Mouse (Mus musculus): ENCODE measurements around the gene Pold3.

Pold3 gene

DNA sequence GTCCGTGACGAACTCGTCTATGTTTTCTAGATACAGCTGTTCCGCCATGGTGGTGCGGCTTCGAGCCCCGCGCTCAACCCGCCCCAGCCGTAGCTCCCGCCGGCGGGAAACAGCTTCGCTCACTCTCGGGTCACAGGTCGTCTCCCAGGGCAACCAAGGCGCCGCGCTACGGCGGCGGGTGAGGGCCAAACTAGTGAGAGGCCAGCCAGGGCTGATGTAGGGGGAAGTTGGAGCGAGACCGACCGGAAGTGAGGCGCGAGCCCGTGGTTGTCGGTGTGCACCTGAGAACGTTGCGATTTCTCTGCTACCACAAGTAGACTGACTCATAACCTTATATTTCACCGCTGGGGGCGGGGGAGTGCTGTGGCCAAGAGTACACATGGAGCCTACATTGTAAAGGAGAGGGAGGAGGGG is at the start of gene Pold3:
Pold3 (minus strand) TSS at position 190 of the 414 bp plus-strand sequence.
- DNase-seq (ENCODE audit: extremely low spot score, low read depth, low spot score): peak; percentile 98

DNA sequence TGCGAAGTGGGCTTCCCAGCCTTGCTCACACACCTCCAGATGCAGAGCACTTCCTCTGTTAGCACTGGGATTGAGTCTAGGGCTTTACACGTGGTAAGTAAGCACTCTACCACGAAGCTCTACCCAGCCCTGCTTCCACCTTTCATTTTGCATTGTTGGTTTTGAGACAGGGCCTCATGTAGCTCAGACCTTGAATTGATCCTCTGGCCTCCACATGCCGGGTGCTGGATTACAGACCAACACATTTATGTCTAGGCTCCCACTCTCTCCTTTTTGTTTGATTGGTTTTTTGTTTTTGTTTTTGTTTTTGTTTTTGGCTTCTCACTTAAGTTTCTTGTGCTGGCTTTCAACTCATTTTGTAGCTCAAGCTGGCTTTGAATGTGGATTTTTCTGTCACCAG is 49.4 kb upstream of the Pold3 start:
- no peak for DNase-seq (ENCODE audit: extremely low spot score, low read depth, low spot score)

DNA sequence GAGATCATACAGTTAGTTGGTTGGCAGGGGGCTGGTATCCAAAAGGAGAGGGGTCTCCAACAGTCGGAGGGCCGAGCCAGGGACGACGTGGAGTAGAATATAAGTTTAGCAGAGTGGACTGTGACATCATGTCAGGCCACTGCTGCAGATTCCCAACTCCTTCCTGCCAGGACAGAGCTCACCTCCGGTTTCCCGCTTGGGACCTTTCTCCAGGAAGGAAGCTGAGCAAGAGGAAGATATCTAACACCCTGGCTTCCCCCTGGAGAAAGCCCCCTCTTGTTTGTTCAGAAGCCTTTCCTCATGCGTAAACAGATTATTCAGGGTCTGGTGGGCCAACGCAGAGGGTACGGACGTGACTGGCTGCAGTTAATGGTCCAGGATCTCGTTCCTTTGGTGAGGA is 47.3 kb upstream of the Pold3 start:
- DNase-seq (ENCODE audit: extremely low spot score, low read depth, low spot score): no peak

DNA sequence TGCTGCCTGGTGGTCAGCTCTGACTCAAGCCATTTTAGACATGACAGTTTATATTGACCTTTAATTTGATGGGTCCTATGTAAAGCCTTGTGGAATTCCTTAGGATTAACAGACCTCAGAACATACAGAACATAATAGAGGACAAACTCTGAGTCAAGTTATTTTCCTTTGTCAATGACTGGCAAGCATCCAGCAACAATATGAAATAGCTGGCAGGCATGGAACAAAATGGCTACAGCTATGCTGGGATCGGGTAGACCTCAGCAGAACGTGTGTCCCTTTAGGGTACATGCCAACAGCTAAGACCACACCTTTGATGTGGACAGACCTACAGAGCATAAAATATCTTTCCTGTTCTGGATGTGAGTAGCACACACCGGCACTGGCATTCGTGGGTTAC is 42.1 kb upstream of the Pold3 start:
- no peak for DNase-seq (ENCODE audit: extremely low spot score, low read depth, low spot score)

DNA sequence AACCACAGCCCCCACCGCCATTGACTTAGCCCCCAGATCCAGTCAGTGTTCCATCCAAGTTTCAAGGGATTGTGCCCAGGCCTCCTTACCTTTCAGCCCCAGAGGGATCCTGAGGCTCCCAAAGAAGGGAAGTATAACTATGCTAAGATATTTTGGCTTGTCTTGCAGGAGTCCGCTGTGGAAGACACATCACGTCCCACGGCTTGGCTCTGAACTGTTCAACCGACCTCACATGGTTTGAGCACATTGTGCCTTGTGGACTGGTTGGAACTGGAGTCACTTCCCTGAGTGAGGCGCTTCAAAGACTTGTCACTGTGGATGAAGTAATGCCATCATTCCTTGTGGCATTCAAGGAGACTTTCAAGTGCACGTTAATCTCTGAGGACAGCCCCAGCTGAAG is 38.6 kb upstream of the Pold3 start:
- DNase-seq (ENCODE audit: extremely low spot score, low read depth, low spot score): no peak

DNA sequence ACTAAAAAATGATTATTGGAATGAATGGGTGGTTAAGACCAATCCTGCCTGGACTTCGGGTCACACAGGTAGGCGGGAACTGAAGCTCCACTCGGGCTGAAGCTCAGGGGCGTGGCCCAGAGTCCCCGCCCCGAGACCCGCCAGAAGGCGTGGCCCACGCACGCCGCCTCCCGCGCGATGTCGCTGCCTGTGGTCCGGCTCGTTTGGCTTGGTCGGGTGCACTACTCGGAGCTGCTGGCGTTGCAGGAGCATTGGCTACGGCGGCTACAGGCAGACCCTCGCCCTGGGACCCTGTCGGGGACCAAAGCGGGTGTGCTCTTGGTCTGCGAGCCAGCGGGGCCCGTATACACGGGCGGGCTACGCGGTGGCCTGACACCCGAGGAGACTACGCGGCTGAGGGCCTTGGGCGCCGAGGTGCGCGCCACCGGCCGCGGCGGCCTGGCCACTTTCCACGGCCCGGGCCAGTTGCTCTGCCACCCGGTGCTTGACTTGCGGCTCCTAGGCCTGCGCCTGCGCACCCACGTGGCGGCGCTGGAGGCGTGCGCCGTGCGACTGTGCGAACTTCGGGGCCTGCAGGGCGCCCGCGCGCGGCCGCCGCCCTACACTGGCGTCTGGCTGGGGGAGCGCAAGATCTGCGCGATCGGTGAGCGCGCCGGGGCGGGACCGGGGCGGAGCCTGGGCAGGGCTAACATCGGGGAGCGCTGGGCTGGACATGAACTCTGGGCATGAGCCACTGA is 37.9 kb upstream of the Pold3 start, which contains the start of gene Lipt2:
Lipt2 (plus strand) TSS at position 173 of the 737 bp plus-strand sequence.
- DNase-seq (ENCODE audit: extremely low spot score, low read depth, low spot score): peak; percentile 46

DNA sequence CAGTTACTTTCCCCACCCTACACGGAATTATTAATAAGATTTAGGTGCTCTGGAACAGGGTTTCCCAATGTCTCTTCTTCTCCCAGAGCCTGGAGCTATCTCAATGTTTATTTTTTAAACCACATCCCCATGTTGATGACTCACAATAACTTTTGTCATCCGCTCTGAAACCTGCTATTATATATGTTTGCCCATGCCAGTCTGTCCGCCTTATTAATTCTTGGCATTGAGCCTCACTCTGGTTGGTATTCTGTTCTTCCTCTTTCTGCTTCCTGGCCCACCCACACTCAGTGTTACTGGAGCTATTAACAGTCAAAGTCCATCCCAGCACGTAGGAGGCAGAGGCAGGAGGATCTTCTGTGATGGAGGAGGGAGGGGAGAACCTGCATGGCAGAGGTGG is 36.3 kb upstream of the Pold3 start:
- DNase-seq (ENCODE audit: extremely low spot score, low read depth, low spot score): no peak

DNA sequence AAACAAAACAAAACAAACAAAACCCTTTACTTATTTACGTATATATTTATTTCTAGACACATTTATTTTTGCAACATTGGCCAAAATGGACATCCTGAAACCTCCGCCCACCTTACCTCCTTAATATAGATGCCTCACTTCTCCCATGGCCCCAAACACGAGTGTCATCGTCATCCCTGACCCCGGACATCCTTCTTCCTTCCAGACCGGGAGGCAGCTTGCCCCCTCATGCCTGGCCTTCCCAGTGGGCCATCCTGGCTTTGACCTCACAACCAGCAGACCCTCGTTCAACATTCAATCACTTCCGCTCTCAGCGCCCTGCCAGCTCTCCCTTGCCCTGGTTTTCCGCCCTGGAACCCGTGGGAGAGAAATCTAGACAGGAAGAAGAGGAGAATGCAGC is 29.3 kb upstream of the Pold3 start:
- DNase-seq (ENCODE audit: extremely low spot score, low read depth, low spot score): no peak

DNA sequence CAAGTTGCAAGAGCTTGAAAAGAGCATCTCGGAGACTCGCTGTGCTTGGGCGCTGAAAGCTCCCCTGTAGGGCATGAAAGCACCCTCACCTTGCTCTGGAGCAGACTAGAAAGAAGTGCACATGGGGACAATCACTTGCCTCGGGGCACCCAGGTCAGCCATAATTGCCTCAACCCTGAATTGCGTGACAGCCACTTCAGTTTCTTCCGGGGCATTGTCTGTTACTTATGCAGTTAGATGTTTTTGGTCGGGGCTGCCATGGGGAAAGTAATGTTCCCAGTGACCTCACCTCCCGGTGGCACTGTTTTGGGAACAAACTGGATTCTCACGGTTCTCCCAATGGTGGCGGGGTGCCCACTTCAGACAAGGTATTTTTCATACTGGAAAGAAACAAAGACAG is 28.7 kb upstream of the Pold3 start:
- DNase-seq (ENCODE audit: extremely low spot score, low read depth, low spot score): no peak

DNA sequence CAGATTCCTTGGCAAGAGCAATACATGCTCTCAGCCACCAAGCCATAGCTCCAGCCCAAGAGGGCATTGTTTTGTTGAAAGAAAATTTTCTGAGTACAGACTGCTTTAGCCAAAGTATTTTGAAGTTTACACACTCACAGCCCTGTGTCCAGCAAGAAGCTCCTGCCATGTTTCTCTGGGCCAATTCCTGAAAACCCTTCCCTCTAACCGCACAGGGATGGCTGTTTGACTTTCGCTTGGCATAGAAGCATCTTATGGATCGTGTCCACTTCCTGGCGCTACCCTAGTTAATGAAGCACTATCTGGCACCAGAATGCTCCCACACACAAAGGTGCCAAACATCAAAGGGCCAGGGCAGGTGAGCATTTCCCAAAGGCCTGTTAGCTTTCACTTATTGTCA is 27.2 kb upstream of the Pold3 start:
- no peak for DNase-seq (ENCODE audit: extremely low spot score, low read depth, low spot score)

DNA sequence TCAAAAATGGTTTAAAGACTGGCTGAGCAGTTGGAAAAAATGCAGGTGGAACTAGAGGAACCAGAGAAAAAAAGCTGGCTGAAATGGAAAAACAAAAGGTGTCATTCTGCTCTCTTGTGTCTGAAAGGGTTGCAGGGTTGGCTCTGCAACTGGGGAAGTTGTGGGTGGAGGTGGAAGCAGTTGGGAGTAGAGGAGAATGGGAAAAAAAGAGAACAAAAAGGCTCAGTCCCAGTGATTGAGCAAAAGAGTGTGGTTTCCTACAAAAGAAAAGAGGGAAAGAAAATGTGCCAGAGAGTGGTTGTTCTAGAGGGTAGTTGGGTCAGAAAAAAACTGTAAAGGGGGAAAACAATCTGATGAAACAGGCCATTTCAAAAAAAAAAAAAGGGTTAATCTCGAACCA is 19.2 kb upstream of the Pold3 start:
- DNase-seq (ENCODE audit: extremely low spot score, low read depth, low spot score): no peak

DNA sequence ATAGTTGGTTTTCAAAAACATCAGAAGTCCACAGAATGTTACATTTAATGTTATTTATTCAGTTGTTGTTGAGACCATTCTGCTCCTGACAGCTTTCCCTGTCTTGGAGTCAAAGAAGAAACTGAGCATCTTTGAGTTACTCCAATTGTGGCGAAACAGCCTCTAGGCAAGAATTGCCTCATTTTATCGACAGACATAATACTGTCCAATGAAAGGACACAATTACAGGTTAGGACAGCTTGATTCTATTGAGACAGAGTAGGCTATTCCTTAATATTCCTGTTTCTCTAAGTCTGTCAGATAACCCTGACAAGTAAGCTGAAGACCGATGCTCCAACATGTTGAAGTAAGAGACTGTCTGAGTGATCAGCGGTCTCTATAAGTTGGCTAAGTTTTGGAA is 16.7 kb upstream of the Pold3 start:
- DNase-seq (ENCODE audit: extremely low spot score, low read depth, low spot score): no peak

DNA sequence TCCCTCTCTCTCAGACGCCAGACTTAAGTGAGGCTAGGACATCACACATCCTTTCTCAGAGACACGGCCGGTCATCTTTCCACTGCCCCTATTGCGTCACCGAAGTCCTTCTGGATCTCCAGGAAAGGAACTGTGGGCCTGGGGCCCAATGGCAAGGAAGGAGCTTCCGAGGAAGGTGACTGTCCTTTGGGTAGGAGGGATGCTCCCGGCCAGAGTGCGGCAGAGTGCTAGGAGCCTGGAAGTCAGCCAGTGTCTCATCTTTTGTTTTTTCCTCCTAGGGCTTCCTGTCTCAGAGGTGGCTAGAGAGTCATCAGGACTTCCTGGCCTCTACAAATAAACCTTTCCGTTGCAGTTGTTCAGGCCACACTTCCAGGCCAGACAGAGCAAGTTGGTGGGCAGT is 15.7 kb upstream of the Pold3 start:
- DNase-seq (ENCODE audit: extremely low spot score, low read depth, low spot score): no peak

DNA sequence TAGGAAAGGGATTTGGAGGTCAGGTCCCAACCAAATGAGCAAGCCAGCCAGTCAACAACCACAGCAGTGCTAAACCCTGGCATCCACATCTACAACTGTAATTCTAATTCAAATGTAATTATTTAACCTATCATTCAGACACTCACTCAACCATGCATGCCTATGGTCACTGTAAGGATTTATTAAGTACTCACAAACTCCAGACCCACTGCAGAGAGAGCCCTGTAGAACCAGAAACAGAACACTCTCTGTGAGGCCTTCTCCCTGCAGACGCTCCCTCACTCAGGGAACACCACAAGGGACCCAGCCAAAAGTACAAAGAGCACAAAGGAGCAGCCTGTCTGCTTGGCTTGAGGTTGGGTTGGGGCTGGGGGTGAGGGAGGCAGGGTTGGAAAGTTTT is 11.0 kb upstream of the Pold3 start:
- no peak for DNase-seq (ENCODE audit: extremely low spot score, low read depth, low spot score)

DNA sequence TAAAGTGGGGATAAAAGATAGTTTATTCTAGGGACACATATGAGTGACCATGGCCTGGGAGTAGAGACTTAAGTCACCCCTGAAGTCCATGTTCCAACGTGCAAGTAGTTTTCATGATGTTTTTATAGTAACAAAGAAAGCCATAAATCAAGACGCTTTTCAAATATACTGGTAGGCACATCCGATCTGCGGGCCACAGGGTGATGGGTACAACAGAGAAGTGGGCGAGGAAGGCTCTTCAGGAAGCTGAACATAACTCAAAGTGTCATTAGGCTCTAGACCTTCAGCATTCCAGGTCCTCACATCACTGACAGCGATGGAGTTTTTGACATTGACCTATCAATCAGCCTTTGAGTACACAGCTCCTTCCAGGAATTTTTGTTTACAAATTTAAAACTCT is 9.2 kb upstream of the Pold3 start:
- no peak for DNase-seq (ENCODE audit: extremely low spot score, low read depth, low spot score)

DNA sequence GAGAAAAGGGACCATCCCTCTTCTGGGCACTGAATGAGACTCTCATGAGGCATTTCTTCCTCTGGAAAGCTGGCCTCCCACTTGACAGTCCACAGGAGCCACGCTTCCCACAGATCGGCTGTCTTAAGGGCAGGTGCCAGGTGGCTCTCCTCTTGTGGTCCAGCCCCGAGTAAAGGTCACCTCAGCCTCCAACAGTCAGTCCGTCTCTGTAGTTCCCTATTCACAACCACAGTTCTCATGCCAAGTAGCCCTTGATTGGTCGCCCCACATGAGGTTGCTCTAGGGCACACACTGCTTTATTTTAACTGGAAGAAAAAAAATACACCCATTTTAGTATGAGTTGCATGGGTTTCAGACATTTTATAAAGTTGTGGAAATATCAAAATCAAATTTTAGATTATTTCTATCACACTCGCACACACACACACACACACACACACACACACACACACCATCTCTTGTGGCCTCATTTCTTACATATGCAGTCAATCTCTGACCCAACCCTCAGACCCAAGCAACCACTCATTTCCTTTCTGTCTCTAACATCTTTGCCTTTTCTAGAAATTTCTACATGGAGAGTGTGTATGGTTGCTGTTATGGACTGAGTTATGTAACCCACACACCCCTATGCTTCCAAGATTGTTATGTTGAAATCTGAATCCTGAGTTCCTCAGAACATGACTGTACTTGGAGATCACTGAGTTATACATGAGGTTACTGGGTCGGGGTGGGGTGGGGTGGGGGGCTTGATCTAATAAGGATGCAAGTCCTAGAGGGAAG is 7.1 kb upstream of the Pold3 start:
- DNase-seq (ENCODE audit: extremely low spot score, low read depth, low spot score): no peak

DNA sequence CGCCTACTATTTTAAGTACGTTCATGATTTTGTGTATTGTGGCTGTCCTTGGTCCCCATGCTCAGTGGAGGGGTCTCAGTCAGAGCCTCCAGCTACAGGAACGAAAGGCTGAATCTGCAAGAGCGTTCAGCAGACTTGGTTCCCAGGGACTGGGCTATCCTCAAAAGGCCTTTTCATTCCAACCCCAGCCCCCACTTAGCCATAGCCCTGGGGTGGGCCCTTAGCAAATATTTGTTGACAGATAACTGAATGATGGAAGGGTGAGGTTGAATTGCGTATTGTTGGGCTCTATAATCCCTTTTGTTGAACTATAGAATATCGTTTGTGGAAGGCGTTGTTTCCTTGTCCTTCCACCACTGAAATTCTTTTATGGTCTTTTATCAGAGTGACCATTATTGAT is 5.1 kb upstream of the Pold3 start:
- no peak for DNase-seq (ENCODE audit: extremely low spot score, low read depth, low spot score)

DNA sequence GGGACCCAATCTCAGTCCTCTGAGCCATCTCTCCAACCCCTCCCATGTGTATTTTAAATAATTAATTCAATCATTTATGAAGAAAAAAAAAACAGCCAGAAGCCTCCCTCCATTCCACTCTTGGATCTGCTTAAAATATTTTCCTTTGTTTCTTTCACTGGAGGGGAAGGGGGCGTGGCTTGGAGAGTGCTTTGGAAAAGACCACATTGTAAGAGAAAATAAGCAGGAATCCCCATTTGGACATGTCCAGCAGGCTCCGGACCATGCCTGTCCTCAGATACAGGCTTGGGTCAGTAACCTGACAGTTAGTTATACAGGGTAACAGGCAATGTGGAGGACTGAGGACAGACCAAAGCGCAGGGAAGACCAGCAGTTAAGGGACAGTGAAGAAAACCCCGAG is 3.8 kb upstream of the Pold3 start:
- DNase-seq (ENCODE audit: extremely low spot score, low read depth, low spot score): no peak

DNA sequence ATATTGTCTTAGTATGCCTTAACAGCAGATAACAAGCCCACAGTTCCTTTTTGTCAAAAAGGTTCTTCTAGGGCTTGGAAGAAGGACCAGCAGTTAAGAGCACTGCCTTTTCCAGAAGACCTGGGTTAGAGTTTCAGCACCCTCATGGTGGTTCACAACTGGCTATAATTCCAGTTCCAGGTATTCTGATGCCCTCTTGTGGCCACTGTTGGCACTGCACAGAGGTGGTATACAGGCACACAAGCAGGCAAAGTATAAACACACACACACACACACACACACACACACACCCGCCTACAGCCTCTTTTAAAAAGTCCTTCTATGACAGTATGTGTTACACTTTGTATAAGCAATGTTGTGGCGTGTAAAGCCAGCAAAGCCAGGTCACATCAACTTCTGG is 2.8 kb upstream of the Pold3 start:
- DNase-seq (ENCODE audit: extremely low spot score, low read depth, low spot score): no peak

DNA sequence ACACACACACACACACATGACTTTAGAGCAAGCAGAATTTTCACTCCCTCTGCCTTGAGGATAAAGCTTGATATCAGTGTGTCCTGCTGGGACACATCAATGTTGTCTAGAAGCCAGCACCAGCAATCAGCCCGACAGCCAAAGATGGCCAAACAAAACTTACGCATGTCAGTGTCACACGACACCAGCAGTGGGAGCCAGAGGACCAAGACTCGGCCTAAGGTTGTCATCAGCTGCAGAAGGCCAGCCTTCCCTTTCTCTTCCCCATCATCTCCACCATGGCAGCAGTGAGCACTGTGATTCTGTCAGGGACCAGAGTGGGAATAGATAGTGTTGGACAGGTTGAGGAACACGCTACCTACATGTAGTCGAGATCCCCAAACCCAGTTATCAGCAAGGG is 2.1 kb upstream of the Pold3 start:
- DNase-seq (ENCODE audit: extremely low spot score, low read depth, low spot score): no peak

DNA sequence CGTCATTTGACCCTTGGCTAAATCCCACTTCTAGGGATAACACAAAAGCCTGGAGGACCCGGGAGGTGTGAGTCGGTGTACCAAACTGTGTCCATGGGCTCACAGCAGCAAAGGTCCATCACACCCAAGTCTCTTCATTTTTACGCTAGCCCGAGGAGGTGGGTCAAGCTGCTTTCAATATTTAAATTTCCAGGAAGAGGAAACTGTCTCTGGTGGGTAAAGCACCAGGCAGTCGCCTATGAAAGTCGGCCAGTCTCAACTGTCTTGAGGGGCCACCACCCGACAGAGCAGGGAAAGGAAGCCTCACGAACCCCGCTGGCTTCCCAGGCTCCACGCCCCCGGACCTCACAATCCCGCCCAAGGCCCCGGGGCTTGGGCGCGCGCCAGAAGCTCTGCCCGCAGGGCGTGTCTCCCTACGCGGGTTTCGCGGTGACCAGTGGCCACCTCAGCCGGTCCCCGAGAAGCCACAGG is 539 bp downstream of the Pold3 start:
- no peak for DNase-seq (ENCODE audit: extremely low spot score, low read depth, low spot score)

DNA sequence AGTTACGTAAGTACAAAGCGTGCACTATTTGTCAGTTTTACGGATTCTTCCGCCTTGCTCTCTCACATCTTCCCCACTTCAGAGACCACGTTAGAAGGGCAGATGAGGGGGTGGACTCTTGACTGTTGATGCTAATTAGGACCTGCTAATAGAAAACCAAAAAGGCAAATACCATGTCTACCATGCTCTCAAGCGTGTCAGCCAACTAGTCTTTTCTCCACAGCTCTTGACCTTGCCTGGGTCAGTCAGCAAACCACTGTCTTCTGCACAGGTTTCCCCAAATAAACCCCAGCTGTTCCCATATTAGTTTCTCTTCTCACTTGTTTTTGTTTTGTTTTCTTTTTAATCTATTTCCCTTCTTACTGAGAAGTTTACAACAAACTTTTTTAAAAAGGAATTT is 7.1 kb downstream of the Pold3 start:
- no peak for DNase-seq (ENCODE audit: extremely low spot score, low read depth, low spot score)
